Mouse (Mus musculus) large intestine, adult 2 months (tissue): ENCODE measurements around the gene E130208F15Rik. TPM values are rescaled to one million over a fixed set of nuclear protein-coding genes. Genes with fewer than 3 reads are reported as not detected.
A peak's percentile ranks its signal among the peaks of the same experiment; 100 is the strongest.

Experiments
- DNase-seq: peaks from one replicate; pipeline ENCODE4 v3.0.0-alpha.2; 2012; ENCODE audit warnings: low read depth, low spot score
- WGBS: fragments of 180-500 bp; shearing (Covaris S2); methylation state at CpG from one replicate; pipeline ENCODE4 v1.1.7; 2018; 5-methylcytosine and 5-hydroxymethylcytosine counted together
- polyA plus RNA-seq: library from polyadenylated mRNA; depleted of rRNA; stranded (reverse); fragments of >200 nt; gene quantifications from 2 replicates; pipeline ENCODE4 v1.2.3, GENCODE M21; 2012

The E130208F15Rik gene
- polyA plus RNA-seq, 1 experiment = 0.31 TPM

DNA sequence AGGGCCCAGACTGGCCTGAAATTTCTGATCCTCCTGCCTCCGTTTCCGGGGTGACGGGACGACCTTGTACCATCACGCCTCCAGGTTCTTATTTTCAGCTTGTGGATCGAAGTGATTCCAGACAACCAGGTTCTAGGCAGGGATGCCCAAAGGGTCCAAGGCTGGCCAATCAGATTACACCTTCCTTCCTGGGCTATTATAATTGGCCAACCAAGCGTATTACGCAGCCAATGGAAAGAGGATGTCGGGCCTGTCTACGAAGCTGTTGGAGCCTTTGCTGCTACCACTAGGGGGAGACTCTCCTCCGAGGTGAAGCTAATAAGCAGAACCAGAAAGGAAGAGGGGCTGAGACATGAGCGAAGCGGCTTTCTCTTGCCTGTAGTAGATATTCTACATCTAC is 10.3 kb downstream of the E130208F15Rik start:
- 21% methylated on average over 13 of the region's 13 CpGs for WGBS
- no peak for DNase-seq

DNA sequence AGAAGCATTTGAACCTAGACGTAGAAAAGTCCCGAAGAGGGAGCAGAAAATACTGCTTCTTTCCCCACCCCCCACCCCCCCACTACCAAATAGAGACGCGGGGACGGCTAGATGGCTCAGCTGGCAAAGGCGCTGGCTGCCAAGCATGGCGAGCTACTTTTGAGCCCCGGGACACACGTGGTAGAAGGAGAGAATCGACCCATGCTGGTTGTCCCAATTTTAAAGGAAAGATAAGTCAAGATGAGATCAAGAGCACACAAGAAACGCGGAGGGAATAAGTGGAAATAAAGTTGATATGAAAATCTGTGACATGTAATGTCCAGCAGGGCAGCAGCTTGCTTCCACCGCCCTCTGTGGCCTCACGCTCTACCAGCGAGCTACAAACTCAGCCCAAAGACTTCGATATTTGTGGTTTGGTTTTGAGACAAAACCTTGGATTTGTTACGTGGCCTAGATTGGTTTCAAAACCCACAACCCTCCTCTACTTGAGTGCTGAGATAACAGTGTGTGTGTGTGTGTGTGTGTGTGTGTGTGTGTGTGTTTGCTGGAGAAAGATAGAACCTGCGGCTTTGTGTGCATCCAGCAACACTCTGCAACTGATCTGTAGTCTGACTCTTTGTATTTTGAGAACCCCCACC is 11.2 kb downstream of the E130208F15Rik start:
- 62% methylated on average over 18 of the region's 18 CpGs for WGBS
- no peak for DNase-seq

DNA sequence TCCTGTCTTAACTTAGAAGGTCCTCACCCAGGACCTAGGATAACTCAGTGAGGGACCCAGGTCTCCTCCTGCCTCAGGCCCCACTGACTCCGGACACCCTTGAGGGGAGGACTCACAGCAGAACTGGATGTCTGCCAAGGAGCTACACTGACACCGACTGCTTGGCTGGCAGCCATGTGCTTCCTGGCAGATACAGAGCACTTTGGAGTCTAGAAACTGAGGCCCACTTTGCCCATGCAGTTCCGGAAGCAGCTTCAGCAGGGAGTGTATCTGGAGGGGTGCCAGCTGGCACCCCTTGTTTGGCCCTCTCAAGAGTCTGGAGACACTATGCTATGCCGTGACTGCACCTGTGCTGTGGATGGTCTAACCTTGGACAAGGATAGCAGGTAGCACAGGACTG is 11.9 kb downstream of the E130208F15Rik start:
- 4% methylated on average over 4 of the region's 4 CpGs for WGBS
- no peak for DNase-seq

DNA sequence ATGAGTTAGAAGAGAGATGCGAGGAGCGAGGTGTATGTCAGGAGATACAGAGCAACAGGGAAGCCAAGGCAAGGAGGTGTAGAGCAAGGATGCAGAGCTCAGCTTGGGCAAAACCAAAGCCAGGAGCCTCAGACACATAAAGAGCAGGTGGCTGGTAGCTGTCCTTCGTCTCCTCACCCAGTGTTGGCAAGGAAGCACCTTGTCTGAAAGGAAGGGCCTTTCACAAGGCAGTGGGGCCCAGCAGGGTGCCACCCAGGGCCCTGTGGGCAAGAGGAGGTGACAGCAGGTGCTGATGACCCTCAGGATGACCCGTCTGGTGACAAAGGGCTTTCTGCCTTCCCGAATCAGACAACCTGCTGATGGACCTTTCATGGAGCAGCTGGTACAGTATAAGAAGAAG is 13.0 kb downstream of the E130208F15Rik start:
- WGBS = 73% methylated on average over 5 of the region's 5 CpGs
- DNase-seq = no peak

DNA sequence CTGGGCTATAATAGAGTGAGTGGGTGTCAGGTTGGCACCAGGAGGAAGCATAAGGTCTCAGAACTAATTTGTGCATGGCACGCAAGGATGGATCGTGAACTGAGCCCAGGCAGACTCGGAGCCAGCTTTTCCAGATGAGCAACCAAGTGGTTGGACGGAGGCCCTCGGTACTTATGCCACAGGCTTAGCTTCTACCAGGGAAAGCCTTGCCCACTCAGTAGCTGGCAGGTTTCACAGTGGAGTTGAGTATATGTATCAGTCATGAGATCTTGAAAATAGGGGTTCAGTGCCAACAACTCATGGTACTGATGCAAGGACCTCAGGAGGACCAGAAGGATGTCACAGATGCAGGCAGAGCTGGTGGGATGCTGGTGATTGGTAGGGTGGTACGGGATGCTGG is 14.1 kb downstream of the E130208F15Rik start:
- DNase-seq = no peak
- WGBS = 81% methylated on average over 6 of the region's 6 CpGs

DNA sequence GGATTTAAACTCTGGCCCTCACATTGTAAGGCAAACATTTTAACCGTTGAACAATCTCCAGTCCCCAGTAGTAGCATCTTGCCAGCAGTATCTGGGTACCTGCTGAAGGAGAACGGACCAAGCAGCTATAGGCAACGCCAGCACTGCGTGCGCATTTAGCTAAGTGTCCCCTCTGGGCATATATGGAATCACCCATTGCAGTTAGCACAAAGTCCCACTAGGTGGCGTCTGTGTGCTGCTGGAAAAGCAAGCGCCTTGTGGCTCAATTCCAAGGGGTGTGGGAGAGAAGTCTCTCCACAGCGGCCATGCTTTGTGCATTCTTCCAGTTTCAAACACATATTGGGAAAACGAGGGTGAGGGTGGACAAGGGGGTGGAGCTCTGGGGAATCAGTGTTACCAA is 14.8 kb downstream of the E130208F15Rik start:
- WGBS = under 1% methylated on average over 9 of the region's 9 CpGs
- DNase-seq = peak; percentile 73

DNA sequence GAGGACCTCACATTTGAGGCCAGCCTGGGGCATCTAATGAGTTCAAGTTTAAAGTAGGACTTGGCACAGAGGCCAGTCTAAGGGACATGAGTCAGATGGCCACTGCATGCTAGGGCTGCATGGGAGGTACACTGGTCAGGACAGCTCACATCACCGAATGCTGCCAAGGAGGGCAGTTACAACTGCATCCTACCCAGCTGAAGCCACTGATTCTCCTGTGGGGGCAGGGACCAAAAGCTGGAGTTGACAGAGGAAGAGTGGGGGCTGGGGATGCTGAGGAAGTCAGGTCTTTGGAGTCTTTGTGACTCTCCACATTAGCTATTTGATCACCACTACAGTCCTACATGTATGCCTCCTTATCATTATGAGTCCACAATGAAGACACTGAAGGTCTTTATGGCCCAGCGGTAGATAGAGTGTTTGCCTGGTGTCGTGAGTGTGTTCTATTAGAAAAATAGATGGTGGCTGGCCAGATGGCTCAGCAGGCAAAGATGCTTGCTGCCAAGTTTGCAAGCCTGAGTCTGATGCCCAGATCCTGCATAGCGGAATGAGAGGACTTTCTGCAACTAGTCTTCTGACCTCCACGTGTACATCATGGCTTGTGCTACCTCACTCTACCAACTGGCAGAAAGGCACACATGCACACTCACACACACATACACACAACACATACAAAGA is 18.0 kb downstream of the E130208F15Rik start:
- 63% methylated on average over 5 of the region's 5 CpGs for WGBS
- no peak for DNase-seq

DNA sequence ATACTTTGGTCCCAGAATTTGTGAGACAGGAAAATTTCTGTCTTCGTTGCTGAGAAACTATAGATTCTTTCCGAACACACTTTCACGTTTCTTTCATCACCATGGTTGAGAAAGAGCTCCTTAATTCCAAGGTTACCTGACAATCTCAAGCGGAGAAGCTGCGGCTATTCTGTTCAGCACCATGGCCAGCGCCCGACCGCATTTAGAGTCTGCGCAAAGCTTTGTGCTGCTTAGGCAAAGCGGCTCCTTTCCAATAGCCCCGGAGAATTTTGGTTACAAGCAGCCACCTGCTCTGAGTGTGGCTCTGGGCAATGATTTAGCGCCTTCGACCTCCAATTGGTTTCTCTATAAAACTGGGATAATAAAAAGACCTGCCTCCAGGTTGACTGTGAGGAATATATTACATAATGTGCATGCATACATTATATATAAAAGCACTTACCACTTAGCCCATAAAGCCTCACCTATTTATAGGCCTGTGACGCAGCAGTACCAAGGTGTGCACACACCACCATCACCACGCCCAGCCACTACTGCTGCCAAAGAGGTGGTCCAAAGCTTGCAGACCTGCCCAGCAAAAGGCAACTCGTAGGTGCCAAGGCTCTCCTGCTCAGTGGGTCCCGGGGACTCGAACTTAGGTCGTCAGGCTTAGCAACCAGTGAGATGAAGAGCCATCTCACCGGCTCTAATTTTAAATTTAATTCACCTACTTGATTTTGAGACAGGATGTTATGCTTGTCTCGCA is 25.3 kb downstream of the E130208F15Rik start:
- no peak for DNase-seq
- 14% methylated on average over 21 of the region's 21 CpGs for WGBS

DNA sequence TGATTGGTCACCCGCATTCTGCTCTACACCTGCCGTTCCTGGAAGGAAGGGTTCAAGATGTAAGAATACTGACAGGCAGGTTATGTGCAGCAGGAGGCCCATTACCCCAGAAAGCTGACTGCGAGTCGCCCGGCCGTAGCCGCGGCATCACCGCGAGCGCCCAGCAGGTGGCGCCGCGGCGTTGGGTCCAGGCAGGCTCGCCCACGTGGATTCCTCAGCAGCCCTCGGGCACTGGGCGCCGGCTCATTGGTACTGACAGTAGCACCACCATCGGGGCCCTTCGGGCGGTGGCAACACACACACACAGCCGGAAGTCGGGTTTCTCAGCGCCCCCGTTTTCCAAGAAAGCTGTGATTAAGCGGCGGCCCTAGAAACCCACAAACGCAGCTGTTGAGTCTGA is 26.3 kb downstream of the E130208F15Rik start:
- WGBS = 2% methylated on average over 30 of the region's 30 CpGs
- DNase-seq = no peak

- 5% methylated on average over 6 of the region's 6 CpGs for WGBS
- peak; percentile 65 for DNase-seq
Observed at GRCm38 (mm10) chr7:30353279-30353822, 31.8 kb downstream of the E130208F15Rik start.

DNA sequence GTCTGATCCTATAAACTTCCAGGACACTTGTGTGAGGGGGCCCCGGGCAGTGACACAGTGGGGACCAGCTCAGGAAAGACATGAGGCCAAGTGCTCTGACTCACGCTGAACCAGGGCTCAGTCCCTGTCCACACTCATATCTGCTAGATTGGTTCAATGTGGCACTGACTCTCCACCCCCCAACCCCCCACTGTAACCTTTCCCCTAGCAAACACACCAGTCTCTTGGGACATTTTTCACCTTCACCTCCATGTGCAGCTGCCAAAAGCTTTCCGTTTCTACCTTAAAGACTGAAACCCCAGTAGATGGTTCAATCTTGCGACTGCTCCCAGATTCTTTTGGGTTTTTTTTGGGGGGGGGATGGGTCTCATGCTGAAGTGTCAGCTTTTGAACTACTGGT is 32.5 kb downstream of the E130208F15Rik start:
- WGBS = 59% methylated on average over 4 of the region's 4 CpGs
- DNase-seq = no peak

DNA sequence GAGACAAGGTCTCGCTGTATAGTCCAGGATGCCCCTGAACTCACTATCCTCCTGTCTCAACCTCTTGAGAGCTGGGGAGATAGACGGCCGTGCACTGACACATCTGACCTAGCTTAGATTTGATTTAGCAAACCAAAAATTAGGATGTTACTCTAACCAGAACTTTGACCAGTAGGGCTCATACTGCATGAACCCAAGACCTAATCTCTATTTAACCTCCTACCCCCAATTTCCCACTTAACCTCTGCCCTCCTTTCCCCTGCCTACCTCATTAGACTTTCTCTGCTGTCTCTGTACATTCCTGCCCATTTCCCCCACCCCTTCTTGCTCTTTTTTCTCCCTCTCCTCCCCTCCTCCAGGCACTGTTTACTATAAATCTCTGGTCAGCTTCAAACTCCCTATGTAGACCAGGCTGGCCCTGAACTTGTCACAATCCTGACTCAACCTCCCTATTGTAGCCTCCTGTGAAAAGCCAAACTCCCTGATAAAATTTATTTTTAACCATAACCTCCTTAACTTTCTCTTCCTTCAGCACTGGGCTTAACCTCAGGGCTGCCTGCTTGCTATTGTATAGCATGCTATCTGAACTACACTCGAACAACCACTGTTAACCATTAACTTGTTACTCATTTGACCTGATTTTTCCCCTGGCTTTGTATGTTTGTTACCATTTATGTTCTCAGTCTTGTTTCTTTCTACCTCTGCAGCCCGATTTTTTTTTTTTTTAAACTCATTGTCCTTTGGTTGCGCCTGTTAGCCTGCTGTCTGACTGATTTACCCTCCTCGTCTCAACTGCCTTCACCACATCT is 37.0 kb downstream of the E130208F15Rik start:
- no peak for DNase-seq
- 38% methylated on average over 7 of the region's 7 CpGs for WGBS

DNA sequence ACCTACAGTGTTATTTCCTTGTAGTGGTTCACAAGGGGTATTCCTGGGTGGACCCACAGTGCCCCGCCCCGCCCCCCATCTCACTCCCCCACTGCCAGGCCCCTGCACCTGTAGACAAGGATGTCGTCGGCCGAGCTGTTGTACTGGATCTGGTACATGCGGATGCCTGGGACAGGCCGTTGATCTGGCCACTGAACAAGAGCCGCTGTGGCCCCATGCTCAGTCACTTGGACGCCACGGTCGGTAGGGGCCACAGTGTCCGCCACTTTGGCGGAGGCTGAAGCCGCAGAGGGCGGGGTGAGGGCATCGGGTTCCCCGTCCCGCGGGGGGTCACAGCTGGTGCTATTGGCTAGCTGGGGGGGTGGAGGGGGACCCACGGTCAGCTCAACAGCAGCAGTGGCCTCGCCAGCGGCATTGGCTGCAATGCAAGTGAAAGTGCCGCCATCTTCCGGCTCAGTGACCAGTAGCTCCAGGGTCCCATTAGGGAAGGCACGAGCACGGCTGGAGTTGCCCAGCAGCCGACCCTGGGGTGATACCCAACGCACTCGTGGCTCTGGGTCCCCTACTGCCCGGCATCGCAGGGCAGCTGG is 37.8 kb downstream of the E130208F15Rik start:
- no peak for DNase-seq
- WGBS = 49% methylated on average over 31 of the region's 31 CpGs

- no peak for DNase-seq
- 90% methylated on average over 17 of the region's 17 CpGs for WGBS
Observed at GRCm38 (mm10) chr7:30360028-30360427, 38.5 kb downstream of the E130208F15Rik start.

- WGBS = 2% methylated on average over 39 of the region's 55 CpGs
- no peak for DNase-seq
Observed at GRCm38 (mm10) chr7:30362652-30363343, 41.3 kb downstream of the E130208F15Rik start, which contains the start of gene Lrfn3. TSS of gene Lrfn3 (minus strand) at chr7:30362772.

GRCm38 (mm10) chr7:30363344-30363738 is 41.8 kb downstream of the E130208F15Rik start:
- DNase-seq = no peak
- WGBS = 56% methylated on average over 6 of the region's 6 CpGs

DNA sequence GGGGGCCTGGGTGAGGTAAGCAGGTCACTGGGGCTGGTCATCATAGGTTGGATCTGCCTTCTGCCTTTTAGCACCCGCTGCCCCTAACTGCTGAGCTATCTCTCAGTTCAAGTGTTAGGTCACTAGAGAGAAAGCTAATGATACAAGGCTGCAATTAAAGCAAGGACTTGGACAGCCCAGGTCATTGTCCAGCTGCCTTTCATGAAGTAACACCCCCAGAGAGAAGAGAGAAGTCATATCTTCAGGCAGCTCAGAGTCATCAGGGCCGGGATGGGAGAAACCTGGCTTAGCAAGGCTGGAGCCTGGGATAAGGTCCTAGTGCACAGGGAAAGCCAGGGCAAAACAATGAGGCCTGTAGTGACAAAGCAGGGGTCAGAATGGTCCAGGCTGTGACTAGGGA is 45.9 kb downstream of the E130208F15Rik start:
- 64% methylated on average over 2 of the region's 2 CpGs for WGBS
- no peak for DNase-seq
